Mouse (Mus musculus): ENCODE measurements around the gene Stx16. TPM values are rescaled to one million over a fixed set of nuclear protein-coding genes. Genes with fewer than 3 reads are reported as not detected.

Stx16 gene
- polyA plus RNA-seq, 1 experiment from 2014 or later: 15.3 TPM

- H3K9ac ChIP-seq: peak overlapping the region; percentile 80
- WGBS: 6% methylated on average over 11 of the region's 11 CpGs
- peak overlapping the region; percentile 80 for H3K4me3 ChIP-seq (replicated peaks)
- H3K27ac ChIP-seq: peak overlapping the region; percentile 90
- ATAC-seq (ENCODE audit: low FRiP score): no peak
- peak overlapping the region; percentile 86 for H3K4me2 ChIP-seq
- H3K4me1 ChIP-seq: peaks cover 41% of the 10 kb centered on the region
- H3K36me3 ChIP-seq (replicated peaks): no peaks in the 10 kb centered on the region
- no peaks in the 10 kb centered on the region for H3K27me3 ChIP-seq
- H3K9me3 ChIP-seq: no peaks in the 10 kb centered on the region
These were observed 1.7 kb downstream of the Stx16 start for GRCm38 (mm10) chr2:174077776-174078338.

DNA sequence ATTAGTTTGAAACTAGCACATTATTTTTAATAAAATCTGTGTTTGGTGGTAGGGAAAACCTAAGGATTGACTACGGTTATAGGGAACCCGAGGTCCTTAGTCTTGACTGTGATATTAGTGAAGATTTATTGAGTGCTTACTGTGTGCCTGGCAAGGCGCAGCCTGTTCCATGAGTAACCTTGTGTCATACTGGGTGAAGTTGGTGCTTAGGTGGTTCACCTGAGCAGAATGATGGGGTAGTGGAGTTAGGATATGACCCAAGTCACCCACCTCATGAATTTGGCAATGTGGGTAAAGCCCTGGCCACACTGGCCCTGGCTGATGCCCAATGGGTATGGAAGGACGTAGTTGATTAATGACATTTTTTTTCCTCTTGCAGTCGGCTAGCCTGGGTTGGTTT, 5.7 kb downstream of the Stx16 start:
- Histone ChIP-seq H3K4me2 (no peak overlapping the region), H3K27me3 (no peaks in the 10 kb centered on the region), H3K4me3 (replicated peaks) (no peak overlapping the region), H3K4me1 (peaks cover 21% of the 10 kb centered on the region), H3K36me3 (replicated peaks) (0 out of 2 replicates have a peak, but pooled peaks cover 4% of the 10 kb centered on the region), H3K9me3 (no peaks in the 10 kb centered on the region), H3K9ac (no peak overlapping the region), H3K27ac (no peak overlapping the region)
- no peak for ATAC-seq (ENCODE audit: low FRiP score)
- WGBS: 89% methylated on average over 5 of the region's 5 CpGs

GRCm38 (mm10) chr2:174082380-174082918, 6.3 kb downstream of the Stx16 start:
- WGBS: 87% methylated on average over 3 of the region's 3 CpGs
- no peak for ATAC-seq (ENCODE audit: low FRiP score)
- H3K9me3 ChIP-seq: no peaks in the 10 kb centered on the region
- H3K27ac ChIP-seq: no peak overlapping the region
- H3K9ac ChIP-seq: no peak overlapping the region
- no peak overlapping the region for H3K4me2 ChIP-seq
- H3K4me1 ChIP-seq: peaks cover 15% of the 10 kb centered on the region
- H3K27me3 ChIP-seq: no peaks in the 10 kb centered on the region
- no peak overlapping the region for H3K4me3 ChIP-seq (replicated peaks)
- H3K36me3 ChIP-seq (replicated peaks): 0 out of 2 replicates have a peak, but pooled peaks cover 4% of the 10 kb centered on the region

DNA sequence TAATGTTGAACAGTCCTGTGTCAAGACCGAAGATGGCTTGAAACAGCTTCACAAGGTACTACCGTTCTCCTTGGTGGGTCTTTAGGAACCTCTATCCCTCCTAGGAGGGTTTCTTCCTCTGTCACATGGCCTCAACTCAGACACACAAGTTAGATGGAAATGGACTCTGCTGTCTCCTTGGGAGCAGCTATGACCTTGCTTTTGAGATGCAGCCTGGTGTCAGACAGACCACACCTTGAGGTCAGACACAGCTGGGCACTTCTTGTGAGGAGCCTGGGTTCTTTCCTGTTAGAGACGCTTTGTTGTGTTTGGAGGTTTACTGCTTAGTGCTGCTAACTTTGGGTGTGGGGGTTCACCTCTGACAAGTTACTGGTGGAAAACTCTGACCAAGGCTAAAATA, 19.0 kb downstream of the Stx16 start:
- Histone ChIP-seq H3K4me1 (no peaks in the 10 kb centered on the region), H3K9me3 (no peaks in the 10 kb centered on the region), H3K4me2 (no peak overlapping the region), H3K27ac (no peak overlapping the region), H3K36me3 (replicated peaks) (peaks cover 26% of the 10 kb centered on the region), H3K4me3 (replicated peaks) (no peak overlapping the region), H3K9ac (no peak overlapping the region), H3K27me3 (no peaks in the 10 kb centered on the region)
- 92% methylated on average over 3 of the region's 3 CpGs for WGBS
- no peak for ATAC-seq (ENCODE audit: low FRiP score)

DNA sequence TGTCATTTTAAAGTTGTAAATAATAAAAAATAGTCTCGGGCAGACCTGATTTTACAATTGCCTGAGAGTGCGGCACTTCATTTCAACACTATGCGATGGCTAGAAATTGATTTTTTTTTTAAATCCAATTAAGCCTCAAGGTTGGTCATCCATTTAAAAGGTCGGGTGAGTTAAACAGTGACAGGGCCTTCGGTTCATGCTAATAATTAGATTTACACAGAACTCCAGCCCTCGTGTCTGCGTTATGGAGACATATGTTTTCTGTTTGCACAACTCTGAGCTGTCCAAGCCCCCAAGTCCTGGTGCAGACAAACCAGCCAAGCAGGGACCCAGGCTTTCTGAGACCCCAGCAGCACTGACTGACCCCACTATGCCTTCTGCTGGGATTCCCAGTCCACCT, 26.3 kb downstream of the Stx16 start:
- Histone ChIP-seq H3K27ac (no peak overlapping the region), H3K27me3 (no peaks in the 10 kb centered on the region), H3K4me2 (no peak overlapping the region), H3K36me3 (replicated peaks) (no peaks in the 10 kb centered on the region), H3K4me1 (no peaks in the 10 kb centered on the region), H3K4me3 (replicated peaks) (no peak overlapping the region), H3K9me3 (no peaks in the 10 kb centered on the region), H3K9ac (no peak overlapping the region)
- no peak for ATAC-seq (ENCODE audit: low FRiP score)
- WGBS: 69% methylated on average over 7 of the region's 7 CpGs

DNA sequence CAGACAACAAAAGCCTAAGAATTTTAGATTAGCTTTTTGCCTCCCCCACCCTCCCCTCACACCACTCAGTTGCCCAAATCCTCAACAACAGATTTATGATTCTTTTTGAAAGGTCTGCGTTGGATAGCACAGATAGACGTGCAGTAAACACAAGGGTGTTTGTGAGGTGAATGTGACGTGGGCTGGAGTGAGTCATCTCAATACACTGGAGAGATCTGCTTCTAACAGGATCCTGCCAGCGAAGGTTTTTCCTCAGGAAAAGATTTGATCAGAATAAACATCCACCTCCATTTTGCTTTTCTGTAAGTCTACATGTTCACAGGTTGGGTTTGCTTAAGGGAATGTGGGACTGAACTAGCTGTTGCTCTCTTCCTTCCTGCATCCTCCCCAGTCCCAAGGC, 27.4 kb downstream of the Stx16 start:
- no peak for ATAC-seq (ENCODE audit: low FRiP score)
- no peak overlapping the region for H3K9ac ChIP-seq
- no peak overlapping the region for H3K4me2 ChIP-seq
- 87% methylated on average over 4 of the region's 4 CpGs for WGBS
- no peaks in the 10 kb centered on the region for H3K36me3 ChIP-seq (replicated peaks)
- H3K27ac ChIP-seq: no peak overlapping the region
- H3K4me3 ChIP-seq (replicated peaks): no peak overlapping the region
- no peaks in the 10 kb centered on the region for H3K27me3 ChIP-seq
- no peaks in the 10 kb centered on the region for H3K9me3 ChIP-seq
- H3K4me1 ChIP-seq: no peaks in the 10 kb centered on the region

GRCm38 (mm10) chr2:174107375-174107774, 31.3 kb downstream of the Stx16 start:
- Histone ChIP-seq H3K4me1 (peaks cover 17% of the 10 kb centered on the region), H3K4me3 (replicated peaks) (no peak overlapping the region), H3K4me2 (no peak overlapping the region), H3K9ac (no peak overlapping the region), H3K27ac (no peak overlapping the region), H3K27me3 (no peaks in the 10 kb centered on the region), H3K9me3 (no peaks in the 10 kb centered on the region), H3K36me3 (replicated peaks) (no peaks in the 10 kb centered on the region)
- WGBS: 94% methylated on average over 3 of the region's 3 CpGs
- no peak for ATAC-seq (ENCODE audit: low FRiP score)

- WGBS: 2% methylated on average over 82 of the region's 90 CpGs
- ATAC-seq (ENCODE audit: low FRiP score): peak; percentile 90
- Histone ChIP-seq H3K9ac (peak within 1 kb of the TSS; percentile 87), H3K4me1 (peaks cover 17% of the 10 kb centered on the region), H3K27ac (peak within 1 kb of the TSS; percentile 42; the same call in 1 of the 2 replicates), H3K27me3 (no peaks in the 10 kb centered on the region), H3K4me2 (peak within 1 kb of the TSS; percentile 91), H3K36me3 (replicated peaks) (no peaks in the 10 kb centered on the region), H3K4me3 (replicated peaks) (peak within 1 kb of the TSS; percentile 54), H3K9me3 (no peaks in the 10 kb centered on the region)
These were observed 34.1 kb downstream of the Stx16 start, which contains the start of gene Npepl1 for GRCm38 (mm10) chr2:174109991-174110782. Gene Npepl1, plus strand, starts transcription at chr2:174110349.

DNA sequence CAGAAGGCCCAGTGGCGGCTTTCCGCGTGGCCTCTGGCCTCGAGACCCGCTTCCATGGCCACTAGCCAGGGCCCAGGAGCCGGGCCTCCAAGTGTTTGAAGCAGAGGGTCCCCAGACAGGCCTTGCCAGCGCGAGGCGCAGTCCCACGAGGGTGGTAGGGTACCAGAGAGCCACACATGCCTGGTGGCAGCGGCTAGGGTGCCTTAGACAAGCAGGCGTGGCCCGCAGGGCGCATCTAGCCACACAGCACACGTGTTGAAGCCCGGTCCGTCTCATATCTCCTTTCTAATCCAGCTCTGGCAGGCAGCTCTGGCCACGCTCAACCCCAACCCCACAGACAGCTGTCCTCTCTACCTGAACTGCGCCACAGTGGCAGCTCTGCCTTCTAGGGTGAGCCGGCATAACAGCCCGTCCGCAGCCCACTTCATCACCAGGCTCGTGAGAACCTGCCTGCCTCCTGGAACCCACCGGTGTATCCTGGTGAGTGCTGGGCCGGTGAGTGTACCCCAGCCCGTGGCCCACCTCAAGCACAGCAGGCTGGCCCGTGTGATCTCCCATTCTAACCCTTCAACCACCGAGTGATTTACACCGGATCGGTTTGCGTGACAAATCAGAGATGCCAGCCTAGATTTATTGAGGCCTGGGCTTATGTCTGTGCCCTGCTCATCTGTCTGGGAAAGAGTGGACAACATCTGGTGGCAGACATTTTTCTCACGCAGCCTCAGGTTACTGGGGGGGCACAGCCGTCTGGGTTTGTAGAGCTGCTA, 34.9 kb downstream of the Stx16 start:
- Histone ChIP-seq H3K9me3 (no peaks in the 10 kb centered on the region), H3K36me3 (replicated peaks) (peaks cover 2% of the 10 kb centered on the region; the same call in 1 of the 2 replicates), H3K9ac (peak overlapping the region; percentile 87), H3K4me3 (replicated peaks) (peak overlapping the region; percentile 54), H3K4me2 (peak overlapping the region; percentile 91), H3K27me3 (no peaks in the 10 kb centered on the region), H3K27ac (peak overlapping the region; percentile 42; the same call in 1 of the 2 replicates), H3K4me1 (peaks cover 17% of the 10 kb centered on the region)
- 54% methylated on average over 33 of the region's 33 CpGs for WGBS
- ATAC-seq (ENCODE audit: low FRiP score): peak; percentile 7; the same call in 1 of the 2 replicates

DNA sequence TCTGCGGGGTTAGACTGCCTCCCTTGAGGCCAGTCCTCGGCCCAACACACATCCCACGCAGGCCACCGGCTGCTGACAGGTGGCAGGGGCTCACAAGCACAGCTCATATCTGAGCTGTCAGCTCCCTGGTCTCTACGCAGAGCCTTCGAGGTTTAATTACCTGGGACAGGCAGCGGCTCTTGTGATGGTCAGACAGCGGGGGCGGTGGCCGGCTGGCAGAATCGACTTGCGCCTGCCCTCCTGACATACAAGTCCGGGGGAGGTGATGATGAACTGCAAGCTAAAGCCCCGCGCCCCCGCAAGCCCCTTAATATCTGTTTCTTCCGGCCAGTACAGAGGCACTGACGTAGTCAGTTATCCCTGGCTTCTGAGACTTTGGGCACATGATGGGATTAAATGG, 36.8 kb downstream of the Stx16 start:
- H3K27ac ChIP-seq: no peak overlapping the region
- H3K9me3 ChIP-seq: no peaks in the 10 kb centered on the region
- no peak for ATAC-seq (ENCODE audit: low FRiP score)
- peaks cover 3% of the 10 kb centered on the region; the same call in 1 of the 2 replicates for H3K36me3 ChIP-seq (replicated peaks)
- no peak overlapping the region for H3K9ac ChIP-seq
- no peak overlapping the region for H3K4me3 ChIP-seq (replicated peaks)
- peaks cover 17% of the 10 kb centered on the region for H3K4me1 ChIP-seq
- H3K27me3 ChIP-seq: no peaks in the 10 kb centered on the region
- WGBS: 90% methylated on average over 18 of the region's 18 CpGs
- no peak overlapping the region for H3K4me2 ChIP-seq

DNA sequence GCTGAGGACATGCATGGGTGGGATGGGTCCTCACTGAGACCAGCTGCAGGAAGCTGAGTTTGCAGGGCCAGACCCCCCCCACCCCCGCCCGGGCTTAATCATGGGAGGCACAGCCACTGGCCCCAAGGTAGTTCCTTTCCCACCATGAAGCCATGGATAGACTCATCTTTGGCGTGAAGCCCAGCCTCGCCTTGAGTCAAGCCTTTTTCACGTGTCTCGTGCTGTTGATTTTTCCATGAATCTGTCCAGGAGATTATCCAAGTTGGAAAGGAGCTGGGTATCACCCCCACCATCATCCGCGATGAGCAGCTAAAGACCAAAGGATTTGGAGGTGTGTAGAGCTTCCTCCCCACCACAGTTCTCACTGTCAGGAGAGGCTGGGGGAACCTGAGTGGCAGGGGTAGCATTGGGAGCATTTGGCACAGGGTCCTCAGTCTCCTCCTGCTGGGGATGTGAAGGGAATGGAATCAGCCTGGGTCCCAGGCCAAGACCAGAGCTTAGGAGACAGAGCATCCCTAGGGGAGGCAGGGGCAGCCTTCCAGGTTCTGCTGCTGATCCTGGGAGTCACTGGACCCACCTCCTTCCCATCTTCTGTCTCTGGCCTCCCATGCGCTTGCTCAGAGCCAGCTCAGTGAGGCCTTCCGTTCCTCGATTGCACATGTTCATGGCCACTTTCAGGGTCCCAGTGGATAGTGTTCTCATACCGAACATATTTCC, 38.2 kb downstream of the Stx16 start:
- H3K4me3 ChIP-seq (replicated peaks): no peak overlapping the region
- WGBS: 96% methylated on average over 12 of the region's 12 CpGs
- H3K27ac ChIP-seq: no peak overlapping the region
- no peaks in the 10 kb centered on the region for H3K9me3 ChIP-seq
- peaks cover 4% of the 10 kb centered on the region for H3K36me3 ChIP-seq (replicated peaks)
- H3K4me1 ChIP-seq: peaks cover 17% of the 10 kb centered on the region
- H3K27me3 ChIP-seq: no peaks in the 10 kb centered on the region
- no peak for ATAC-seq (ENCODE audit: low FRiP score)
- H3K9ac ChIP-seq: no peak overlapping the region
- H3K4me2 ChIP-seq: no peak overlapping the region

Data from forebrain, embryonic 12.5 days (tissue).